Mouse (Mus musculus) liver, embryonic 15.5 days (tissue): ENCODE data around the gene Gna14. TPM values are rescaled to one million over a fixed set of nuclear protein-coding genes. Genes with fewer than 3 reads are reported as not detected.

Experiments used
- ATAC-seq: fragments of 200-750 bp; cut with Nextera tagmentation; 2 replicates; pipeline ENCODE4 v1.8.0; 2017; ENCODE audit warnings: moderate number of reproducible peaks, mild to moderate bottlenecking, moderate library complexity; ENCODE audit not compliant: insufficient read depth
- H3K27ac ChIP-seq: fragments of 300-500 bp; sonication (generic); replicated peaks from 2 replicates; pipeline ENCODE4 v1.5.1; 2015; ENCODE audit warnings: mild to moderate bottlenecking, inconsistent platforms
- H3K27me3 ChIP-seq: fragments of 300-500 bp; sonication (generic); 2 replicates; pipeline ENCODE4 v1.6.1; 2015; ENCODE audit warnings: mild to moderate bottlenecking, inconsistent platforms
- H3K36me3 ChIP-seq: fragments of 300-500 bp; sonication (generic); replicated peaks from 2 replicates; pipeline ENCODE4 v1.6.1; 2015; ENCODE audit warnings: moderate library complexity, mild to moderate bottlenecking, inconsistent platforms
- H3K4me1 ChIP-seq: fragments of 300-500 bp; sonication (generic); replicated peaks from 2 replicates; pipeline ENCODE4 v1.6.1; 2015; ENCODE audit warnings: inconsistent platforms
- H3K4me2 ChIP-seq: fragments of 300-500 bp; sonication (generic); 2 replicates; pipeline ENCODE4 v1.6.1; 2015; ENCODE audit warnings: moderate library complexity, mild to moderate bottlenecking, inconsistent platforms
- H3K4me3 ChIP-seq: fragments of 300-500 bp; sonication (generic); replicated peaks from 2 replicates; pipeline ENCODE4 v1.5.1; 2015; ENCODE audit warnings: mild to moderate bottlenecking, inconsistent platforms
- H3K9ac ChIP-seq: fragments of 300-500 bp; sonication (generic); 2 replicates; pipeline ENCODE4 v1.6.1; 2015; ENCODE audit warnings: moderate library complexity, mild to moderate bottlenecking, inconsistent platforms
- H3K9me3 ChIP-seq: fragments of 300-500 bp; sonication (generic); replicated peaks from 2 replicates; pipeline ENCODE4 v1.6.1; 2016; ENCODE audit warnings: inconsistent platforms
- WGBS: fragments of 180-500 bp; shearing (Covaris S2); methylation state at CpG from one replicate; pipeline ENCODE4 v1.1.7; 2015; ENCODE audit warnings: mixed read lengths; ENCODE audit not compliant: insufficient replicate concordance; 5-methylcytosine and 5-hydroxymethylcytosine counted together
- polyA plus RNA-seq: library from polyadenylated mRNA; unstranded; fragments of >200 nt; fragmentation: Nextera tagmentation; extraction: Ambion mirVana; gene quantifications from 2 replicates; pipeline ENCODE4 v1.2.1, GENCODE M21; 2015

Gna14 gene
- polyA plus RNA-seq, 1 experiment from 2014 or later, result 0.78 TPM

DNA sequence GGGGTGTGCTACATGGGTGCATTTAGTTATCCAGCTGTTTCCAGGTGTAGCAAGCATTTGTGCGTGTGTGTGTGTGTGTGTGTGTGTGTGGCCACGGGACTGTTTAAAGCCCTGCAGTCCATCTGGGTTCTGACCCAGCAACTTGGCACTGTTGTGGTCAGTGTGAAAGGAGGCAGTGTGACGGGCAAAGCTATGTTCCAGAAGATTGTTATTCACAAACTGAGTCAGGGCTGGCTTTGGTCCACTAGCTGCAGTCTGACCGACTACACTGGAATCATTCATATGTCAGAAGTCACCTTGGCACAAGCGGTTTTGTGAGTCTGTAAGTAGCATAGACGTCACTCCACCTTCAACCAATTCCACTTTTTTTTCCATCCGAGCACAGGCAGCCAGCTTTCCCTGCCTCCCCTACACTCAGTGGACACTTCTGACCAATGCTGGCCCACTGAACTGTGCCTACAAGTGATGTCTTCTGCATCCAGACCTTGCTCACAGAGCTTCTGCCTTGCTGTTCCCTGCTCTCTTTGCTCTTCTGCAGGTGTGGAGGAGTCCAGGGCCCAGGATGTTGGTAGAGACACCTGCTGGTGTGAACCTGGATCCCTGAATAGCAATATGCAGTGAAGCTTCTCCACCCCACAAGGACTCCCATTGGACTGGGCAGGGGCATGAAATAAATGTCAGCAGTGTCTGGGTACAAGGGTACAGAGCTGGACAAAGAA is 157.9 kb downstream of the Gna14 start:
- Histone ChIP-seq H3K9ac (no peak overlapping the region), H3K9me3 (no peaks in the 10 kb centered on the region), H3K27ac (no peak overlapping the region), H3K4me1 (no peaks in the 10 kb centered on the region), H3K36me3 (no peaks in the 10 kb centered on the region), H3K4me2 (no peak overlapping the region), H3K27me3 (no peaks in the 10 kb centered on the region), H3K4me3 (no peak overlapping the region)
- ATAC-seq, result no peak
- 63% methylated on average over 7 of the region's 7 CpGs for WGBS

DNA sequence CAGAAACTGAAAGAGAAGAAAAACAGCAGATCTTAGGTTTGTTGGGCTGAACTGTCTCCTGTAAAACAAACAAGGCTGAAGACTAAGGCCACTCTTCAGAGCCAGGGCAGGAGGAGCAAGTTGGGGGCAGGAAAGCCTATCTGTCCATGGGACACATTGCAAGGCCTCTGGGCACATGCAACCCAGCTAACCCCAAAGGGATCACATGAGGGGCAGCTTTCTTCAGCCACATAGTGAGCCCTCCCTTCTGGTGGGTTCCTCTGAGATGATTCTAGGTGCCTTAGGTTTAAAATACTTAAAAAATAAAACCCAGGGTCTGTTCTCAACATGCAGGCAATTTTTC is 158.4 kb downstream of the Gna14 start:
- Histone ChIP-seq H3K4me1 (no peaks in the 10 kb centered on the region; the same call in 1 of the 2 replicates), H3K9me3 (no peaks in the 10 kb centered on the region), H3K9ac (no peak overlapping the region), H3K4me3 (no peak overlapping the region), H3K27me3 (no peaks in the 10 kb centered on the region; the same call in 1 of the 2 replicates), H3K4me2 (no peak overlapping the region), H3K27ac (no peak overlapping the region), H3K36me3 (no peaks in the 10 kb centered on the region)
- no peak for ATAC-seq

DNA sequence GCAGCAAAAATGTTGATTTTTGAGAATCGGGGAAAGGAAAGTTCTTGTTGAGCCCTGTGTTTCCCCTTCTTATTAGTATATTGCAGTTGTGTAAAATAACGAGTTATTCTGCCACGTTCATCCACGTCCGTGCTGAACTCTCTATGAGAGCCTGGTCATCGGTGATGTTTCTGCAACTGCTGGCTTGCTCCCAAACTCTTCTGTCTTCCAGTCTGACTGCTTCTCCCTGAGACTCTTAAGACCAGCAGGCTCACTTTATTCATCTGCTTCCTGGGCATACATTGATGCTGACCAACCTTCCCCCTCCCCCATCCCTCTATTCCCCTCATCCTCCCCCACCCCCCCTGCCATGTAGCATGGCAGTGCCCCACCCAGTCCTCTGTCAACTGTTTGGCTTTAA is 161.7 kb downstream of the Gna14 start:
- Histone ChIP-seq H3K4me1 (no peaks in the 10 kb centered on the region; the same call in 1 of the 2 replicates), H3K27me3 (no peaks in the 10 kb centered on the region; the same call in 1 of the 2 replicates), H3K36me3 (no peaks in the 10 kb centered on the region), H3K4me3 (no peak overlapping the region), H3K27ac (no peak overlapping the region), H3K4me2 (no peak overlapping the region), H3K9ac (no peak overlapping the region), H3K9me3 (no peaks in the 10 kb centered on the region)
- no peak for ATAC-seq
- WGBS, result 72% methylated on average over 6 of the region's 6 CpGs

DNA sequence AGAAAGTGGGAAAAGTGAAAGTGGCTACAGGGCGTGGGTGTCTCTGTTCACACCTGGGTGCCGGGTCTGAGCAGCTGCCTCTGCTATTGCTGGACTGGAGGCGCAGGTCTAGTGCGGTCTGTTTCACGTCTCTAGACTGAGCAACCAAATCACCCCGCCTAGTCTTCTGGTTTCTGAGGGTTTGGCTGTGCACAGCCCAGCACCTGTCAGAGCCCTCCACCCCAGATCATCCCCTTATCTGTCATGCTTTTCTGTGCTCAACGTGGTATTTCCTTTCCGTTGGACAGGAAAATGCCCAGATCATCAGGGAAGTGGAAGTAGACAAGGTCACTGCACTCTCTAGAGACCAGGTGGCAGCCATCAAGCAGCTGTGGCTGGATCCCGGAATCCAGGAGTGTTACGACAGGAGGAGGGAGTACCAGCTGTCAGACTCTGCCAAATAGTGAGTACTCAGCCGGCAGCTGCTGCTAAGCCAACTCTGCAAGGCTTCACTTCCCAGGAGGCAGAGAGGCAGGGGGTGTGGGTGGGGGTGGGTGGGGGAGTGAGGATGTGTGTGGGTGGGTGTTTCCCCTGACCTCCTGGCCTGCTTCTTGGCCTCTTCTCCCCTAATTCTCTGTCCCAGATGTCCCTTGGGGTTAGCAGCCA is 163.2 kb downstream of the Gna14 start:
- Histone ChIP-seq H3K27me3 (no peaks in the 10 kb centered on the region; the same call in 1 of the 2 replicates), H3K4me3 (no peak overlapping the region), H3K4me2 (no peak overlapping the region), H3K27ac (no peak overlapping the region), H3K36me3 (no peaks in the 10 kb centered on the region), H3K9me3 (no peaks in the 10 kb centered on the region), H3K4me1 (no peaks in the 10 kb centered on the region; the same call in 1 of the 2 replicates), H3K9ac (no peak overlapping the region)
- 44% methylated on average over 11 of the region's 11 CpGs for WGBS
- no peak for ATAC-seq

DNA sequence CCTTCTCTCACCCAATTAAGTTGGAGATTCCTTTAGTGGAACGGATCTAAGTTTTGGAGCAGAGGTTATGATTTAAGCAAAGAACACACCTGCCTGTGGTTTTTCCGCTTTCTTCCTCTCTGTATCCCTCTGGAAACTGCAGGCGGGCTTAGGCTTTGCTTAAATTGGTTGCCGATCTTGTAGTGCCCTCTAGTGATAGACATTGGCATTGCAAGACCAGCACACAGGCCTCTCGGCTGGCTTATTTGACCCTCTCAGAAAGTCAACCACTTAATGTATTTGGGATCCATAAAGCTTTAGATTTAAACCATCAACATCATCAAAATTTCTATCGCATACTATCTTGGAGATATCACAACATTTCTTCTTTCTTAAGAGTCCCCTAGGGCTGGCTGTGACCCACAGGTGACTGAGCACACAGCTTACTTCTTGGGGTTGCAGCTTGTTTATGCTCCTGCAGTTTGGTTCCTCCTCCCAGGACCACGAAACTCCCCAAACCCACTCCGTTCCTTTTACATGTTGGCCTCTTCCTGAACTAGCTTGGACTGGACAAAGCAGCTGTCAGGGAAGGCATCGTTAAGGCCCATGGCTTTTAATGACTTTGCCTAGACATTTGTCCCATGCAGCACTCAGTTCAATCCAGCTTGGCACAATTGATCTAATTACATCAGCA is 163.9 kb downstream of the Gna14 start:
- ATAC-seq, result no peak
- Histone ChIP-seq H3K4me2 (no peak overlapping the region), H3K27me3 (no peaks in the 10 kb centered on the region; the same call in 1 of the 2 replicates), H3K4me1 (no peaks in the 10 kb centered on the region; the same call in 1 of the 2 replicates), H3K36me3 (no peaks in the 10 kb centered on the region), H3K27ac (no peak overlapping the region), H3K9ac (no peak overlapping the region), H3K4me3 (no peak overlapping the region), H3K9me3 (no peaks in the 10 kb centered on the region)
- WGBS, result 15% methylated on average over 9 of the region's 9 CpGs

DNA sequence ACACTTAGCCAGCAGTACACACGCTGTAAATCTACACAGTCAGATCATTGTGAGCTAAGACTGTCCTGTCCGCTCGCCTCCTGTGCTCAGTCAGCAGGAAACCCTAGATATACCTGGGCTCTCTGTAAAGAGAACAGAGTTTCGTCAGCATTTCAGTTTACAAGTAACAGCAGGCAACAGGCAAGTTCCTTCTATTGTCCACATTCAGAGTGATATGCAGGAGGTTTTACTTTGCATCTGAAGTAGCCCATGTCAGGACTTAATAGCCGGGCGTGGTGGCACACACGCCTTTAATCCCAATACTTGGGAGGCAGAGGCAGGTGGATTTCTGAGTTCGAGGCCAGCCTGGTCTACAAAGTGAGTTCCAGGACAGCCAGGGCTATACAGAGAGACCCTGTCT is 166.5 kb downstream of the Gna14 start:
- H3K4me2 ChIP-seq, result no peak overlapping the region
- H3K36me3 ChIP-seq, result no peaks in the 10 kb centered on the region
- no peak overlapping the region for H3K27ac ChIP-seq
- WGBS, result 65% methylated on average over 8 of the region's 8 CpGs
- no peaks in the 10 kb centered on the region; the same call in 1 of the 2 replicates for H3K4me1 ChIP-seq
- H3K27me3 ChIP-seq, result no peaks in the 10 kb centered on the region; the same call in 1 of the 2 replicates
- H3K4me3 ChIP-seq, result no peak overlapping the region
- no peaks in the 10 kb centered on the region for H3K9me3 ChIP-seq
- no peak overlapping the region for H3K9ac ChIP-seq
- no peak for ATAC-seq

DNA sequence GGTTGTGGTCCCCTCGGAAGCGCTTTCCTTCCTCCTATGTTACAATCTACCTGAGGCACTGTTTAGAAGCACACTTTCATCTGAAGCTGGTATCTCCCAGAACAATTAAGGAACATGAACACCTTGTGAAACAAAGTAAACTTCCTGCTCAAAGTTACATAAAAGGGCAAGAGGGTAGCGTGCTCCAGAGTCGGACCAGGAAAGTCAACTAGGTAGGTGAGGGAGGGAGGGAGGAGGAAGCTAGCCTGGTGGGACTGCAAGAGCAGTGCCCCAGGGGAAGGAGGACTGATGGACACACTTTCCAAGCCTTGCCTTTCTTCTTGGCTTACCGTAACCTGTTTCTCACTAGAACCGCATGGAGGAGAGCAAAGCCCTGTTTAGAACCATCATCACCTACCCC is 172.1 kb downstream of the Gna14 start:
- ATAC-seq, result no peak
- H3K27ac ChIP-seq, result no peak overlapping the region

DNA sequence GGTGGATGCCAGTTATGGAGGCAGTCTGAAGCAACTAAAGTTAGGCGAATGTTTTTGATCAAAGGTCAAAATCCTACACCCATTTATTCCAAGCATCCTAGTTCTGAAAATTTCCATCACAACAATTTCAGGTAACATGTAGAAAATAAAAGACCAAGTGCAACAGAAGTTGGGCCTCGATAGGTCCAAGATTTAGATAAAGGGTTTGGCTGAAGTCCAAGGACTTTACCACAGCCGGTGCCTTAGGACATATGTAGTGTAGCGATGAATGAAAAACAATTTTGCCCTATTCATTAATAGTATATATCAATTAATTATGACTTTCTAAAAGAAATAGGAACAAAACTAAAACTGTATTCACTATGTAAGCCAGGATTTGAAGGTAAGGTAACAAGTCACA is 187.6 kb downstream of the Gna14 start:
- Histone ChIP-seq H3K9ac (no peak overlapping the region), H3K36me3 (no peaks in the 10 kb centered on the region), H3K4me2 (no peak overlapping the region), H3K27ac (no peak overlapping the region), H3K4me1 (peaks cover 14% of the 10 kb centered on the region), H3K9me3 (no peaks in the 10 kb centered on the region), H3K27me3 (no peaks in the 10 kb centered on the region), H3K4me3 (no peak overlapping the region)
- no peak for ATAC-seq
- WGBS, result 43% methylated on average over 4 of the region's 4 CpGs

More for the DNA sequence above, 172.1 kb downstream of the Gna14 start:
- H3K4me2 ChIP-seq, result no peak overlapping the region
- H3K27me3 ChIP-seq, result no peaks in the 10 kb centered on the region
- no peak overlapping the region for H3K9ac ChIP-seq
- H3K9me3 ChIP-seq, result no peaks in the 10 kb centered on the region
- 74% methylated on average over 6 of the region's 6 CpGs for WGBS
- H3K4me1 ChIP-seq, result no peaks in the 10 kb centered on the region
- H3K4me3 ChIP-seq, result no peak overlapping the region
- no peaks in the 10 kb centered on the region for H3K36me3 ChIP-seq

DNA sequence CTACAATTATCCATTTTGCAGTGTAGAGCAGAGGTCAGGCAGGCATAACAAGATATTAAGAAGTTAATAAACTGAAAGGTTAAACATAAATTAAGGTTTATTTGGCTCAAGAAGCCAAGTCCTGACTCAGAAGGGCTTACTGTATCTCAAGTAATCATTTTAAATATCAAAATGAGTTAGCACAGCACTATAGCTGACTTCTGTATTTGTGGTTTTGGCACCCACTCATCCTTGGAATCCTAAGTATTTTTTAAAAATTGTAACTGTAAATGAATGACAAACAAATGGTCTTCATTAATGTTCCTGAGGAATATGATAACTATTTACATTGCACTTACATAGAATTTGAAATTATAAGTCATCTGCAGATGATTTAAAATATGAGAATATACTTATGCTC is 189.4 kb downstream of the Gna14 start:
- no peaks in the 10 kb centered on the region for H3K9me3 ChIP-seq
- no peak overlapping the region for H3K4me2 ChIP-seq
- H3K27ac ChIP-seq, result no peak overlapping the region
- no peaks in the 10 kb centered on the region for H3K36me3 ChIP-seq
- no peak overlapping the region for H3K4me3 ChIP-seq
- H3K4me1 ChIP-seq, result peaks cover 14% of the 10 kb centered on the region
- ATAC-seq, result no peak
- H3K9ac ChIP-seq, result no peak overlapping the region
- H3K27me3 ChIP-seq, result no peaks in the 10 kb centered on the region

DNA sequence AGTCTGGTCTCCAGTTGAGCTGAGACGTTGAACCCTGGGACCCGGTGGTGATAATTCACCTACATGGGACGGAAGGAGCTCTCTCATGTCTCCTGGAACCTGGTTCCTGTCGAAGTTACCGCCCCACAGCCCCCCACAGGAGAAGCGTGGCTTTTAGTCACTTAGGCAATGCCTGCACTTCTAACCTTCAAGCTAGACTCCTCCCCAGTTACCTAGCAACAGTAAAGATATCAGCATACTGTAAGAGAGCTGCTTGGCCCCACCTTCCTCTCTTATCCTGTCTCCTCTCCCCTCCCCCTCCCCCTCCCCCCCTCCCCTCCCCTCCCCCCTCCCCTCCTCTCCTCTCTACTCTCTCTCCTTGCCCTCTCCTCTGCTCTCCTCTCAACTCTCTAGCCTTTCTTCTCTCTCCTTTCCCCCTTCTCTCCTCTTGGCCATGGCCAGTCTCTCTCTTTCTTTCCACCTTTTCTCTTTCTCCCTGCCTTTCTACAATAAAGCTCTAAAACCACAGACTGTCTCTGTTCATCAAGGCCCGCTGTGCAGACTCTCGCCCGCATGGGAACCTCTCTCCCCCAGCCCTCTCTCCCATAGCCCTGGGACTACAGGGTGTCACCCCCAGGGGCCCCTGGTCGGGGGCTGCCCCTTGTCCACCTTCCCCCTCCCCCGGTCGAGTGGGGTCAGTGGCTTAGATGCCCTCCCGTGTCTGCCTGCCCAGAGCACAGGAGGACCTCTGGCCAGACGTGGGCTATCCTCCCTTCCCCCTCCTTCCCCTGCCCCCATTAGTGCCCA is 190.2 kb downstream of the Gna14 start:
- Histone ChIP-seq H3K9me3 (no peaks in the 10 kb centered on the region), H3K36me3 (no peaks in the 10 kb centered on the region), H3K4me3 (no peak overlapping the region), H3K4me2 (peak overlapping the region; percentile 50), H3K9ac (no peak overlapping the region), H3K27ac (no peak overlapping the region), H3K4me1 (peaks cover 14% of the 10 kb centered on the region), H3K27me3 (no peaks in the 10 kb centered on the region)
- ATAC-seq, result peak; percentile 87
- WGBS, result 26% methylated on average over 14 of the region's 14 CpGs
